Mouse (Mus musculus) hindbrain, embryonic 12.5 days (tissue): ENCODE measurements around the gene Nrxn1. TPM values are rescaled to one million over a fixed set of nuclear protein-coding genes. Genes with fewer than 3 reads are reported as not detected.

Experiments used
- ATAC-seq: fragments of 200-750 bp; cut with Nextera tagmentation; 2 replicates; pipeline ENCODE4 v1.8.0; 2017; ENCODE audit warnings: moderate TSS enrichment; ENCODE audit not compliant: low FRiP score
- H3K27ac ChIP-seq: fragments of 300-500 bp; sonication (generic); 2 replicates; pipeline ENCODE4 v1.5.1; 2016; ENCODE audit warnings: mild to moderate bottlenecking
- H3K27me3 ChIP-seq: fragments of 300-500 bp; sonication (generic); 2 replicates; pipeline ENCODE4 v1.6.1; 2016; ENCODE audit warnings: mild to moderate bottlenecking
- H3K36me3 ChIP-seq: fragments of 300-500 bp; sonication (generic); 2 replicates; pipeline ENCODE4 v1.6.1; 2016; ENCODE audit warnings: mild to moderate bottlenecking
- H3K4me1 ChIP-seq: fragments of 300-500 bp; sonication (generic); 2 replicates; pipeline ENCODE4 v1.6.1; 2016
- H3K4me2 ChIP-seq: fragments of 300-500 bp; sonication (generic); replicated peaks from 2 replicates; pipeline ENCODE4 v1.6.1; 2016; ENCODE audit warnings: mild to moderate bottlenecking
- H3K4me3 ChIP-seq: fragments of 300-500 bp; sonication (generic); 2 replicates; pipeline ENCODE4 v1.5.1; 2016; ENCODE audit warnings: mild to moderate bottlenecking
- H3K9ac ChIP-seq: fragments of 300-500 bp; sonication (generic); 2 replicates; pipeline ENCODE4 v1.6.1; 2016; ENCODE audit warnings: mild to moderate bottlenecking, moderate library complexity
- H3K9me3 ChIP-seq: fragments of 300-500 bp; sonication (generic); replicated peaks from 2 replicates; pipeline ENCODE4 v1.6.1; 2016; ENCODE audit warnings: mild to moderate bottlenecking
- WGBS: fragments of 180-500 bp; shearing (Covaris S2); methylation state at CpG from one replicate; pipeline ENCODE4 v1.1.7; 2016; 5-methylcytosine and 5-hydroxymethylcytosine counted together
- polyA plus RNA-seq: library from polyadenylated mRNA; unstranded; fragments of >200 nt; fragmentation: Nextera tagmentation; extraction: Ambion mirVana; gene quantifications from 2 replicates; pipeline ENCODE4 v1.2.1, GENCODE M21; 2016

Gene Nrxn1
- polyA plus RNA-seq, 1 experiment from 2014 or later, result 48.8 TPM

GRCm38 (mm10) chr17:90362169-90362568 is 730.7 kb downstream of the Nrxn1 start:
- H3K36me3 ChIP-seq, result no peaks in the 10 kb centered on the region
- H3K4me2 ChIP-seq, result no peak overlapping the region
- no peaks in the 10 kb centered on the region for H3K4me1 ChIP-seq
- H3K9me3 ChIP-seq, result no peaks in the 10 kb centered on the region
- H3K27me3 ChIP-seq, result no peaks in the 10 kb centered on the region
- no peak overlapping the region for H3K27ac ChIP-seq
- H3K4me3 ChIP-seq, result no peak overlapping the region
- H3K9ac ChIP-seq, result no peak overlapping the region
- WGBS, result 87% methylated on average over 4 of the region's 4 CpGs
- no peak for ATAC-seq

- H3K27ac ChIP-seq, result no peak overlapping the region
- no peaks in the 10 kb centered on the region for H3K36me3 ChIP-seq
- H3K9ac ChIP-seq, result no peak overlapping the region
- H3K27me3 ChIP-seq, result no peaks in the 10 kb centered on the region
- H3K4me1 ChIP-seq, result 0 out of 2 replicates have a peak, but pooled peaks cover 7% of the 10 kb centered on the region
- H3K4me3 ChIP-seq, result no peak overlapping the region
- H3K9me3 ChIP-seq, result no peaks in the 10 kb centered on the region
- WGBS, result 62% methylated on average over 5 of the region's 5 CpGs
- no peak for ATAC-seq
- no peak overlapping the region for H3K4me2 ChIP-seq
Observed at GRCm38 (mm10) chr17:90349385-90350095, 743.3 kb downstream of the Nrxn1 start.

GRCm38 (mm10) chr17:90346735-90347475 is 746.0 kb downstream of the Nrxn1 start:
- no peak overlapping the region for H3K4me3 ChIP-seq
- WGBS, result 62% methylated on average over 3 of the region's 3 CpGs
- no peaks in the 10 kb centered on the region for H3K9me3 ChIP-seq
- H3K27ac ChIP-seq, result no peak overlapping the region
- no peak overlapping the region for H3K4me2 ChIP-seq
- H3K4me1 ChIP-seq, result 0 out of 2 replicates have a peak, but pooled peaks cover 7% of the 10 kb centered on the region
- no peaks in the 10 kb centered on the region for H3K36me3 ChIP-seq
- no peak overlapping the region for H3K9ac ChIP-seq
- ATAC-seq, result no peak
- no peaks in the 10 kb centered on the region for H3K27me3 ChIP-seq

- WGBS, result 84% methylated on average over 1 of the region's 1 CpGs
- H3K9ac ChIP-seq, result no peak overlapping the region
- no peak overlapping the region for H3K27ac ChIP-seq
- ATAC-seq, result no peak
- H3K9me3 ChIP-seq, result no peaks in the 10 kb centered on the region
- H3K4me1 ChIP-seq, result no peaks in the 10 kb centered on the region
- H3K4me2 ChIP-seq, result no peak overlapping the region
- H3K36me3 ChIP-seq, result no peaks in the 10 kb centered on the region
- H3K27me3 ChIP-seq, result no peaks in the 10 kb centered on the region
- no peak overlapping the region for H3K4me3 ChIP-seq
Observed at GRCm38 (mm10) chr17:90333445-90333844, 759.4 kb downstream of the Nrxn1 start.

- no peak for ATAC-seq
- Histone ChIP-seq H3K9me3 (no peaks in the 10 kb centered on the region), H3K4me3 (no peak overlapping the region), H3K36me3 (no peaks in the 10 kb centered on the region), H3K27me3 (no peaks in the 10 kb centered on the region), H3K9ac (no peak overlapping the region), H3K27ac (no peak overlapping the region), H3K4me1 (no peaks in the 10 kb centered on the region), H3K4me2 (no peak overlapping the region)
- WGBS, result 90% methylated on average over 6 of the region's 6 CpGs
Observed at GRCm38 (mm10) chr17:90323674-90324073, 769.2 kb downstream of the Nrxn1 start.

- H3K36me3 ChIP-seq, result no peaks in the 10 kb centered on the region
- no peak overlapping the region for H3K27ac ChIP-seq
- 63% methylated on average over 4 of the region's 4 CpGs for WGBS
- no peak overlapping the region for H3K4me2 ChIP-seq
- no peaks in the 10 kb centered on the region for H3K27me3 ChIP-seq
- no peaks in the 10 kb centered on the region for H3K9me3 ChIP-seq
- ATAC-seq, result no peak
- no peaks in the 10 kb centered on the region for H3K4me1 ChIP-seq
- no peak overlapping the region for H3K9ac ChIP-seq
- H3K4me3 ChIP-seq, result no peak overlapping the region
Observed at GRCm38 (mm10) chr17:90272225-90272624, 820.6 kb downstream of the Nrxn1 start.

- no peak for ATAC-seq
- WGBS, result 24% methylated on average over 4 of the region's 4 CpGs
- H3K36me3 ChIP-seq, result no peaks in the 10 kb centered on the region
- no peaks in the 10 kb centered on the region for H3K4me1 ChIP-seq
- no peak overlapping the region for H3K9ac ChIP-seq
- no peak overlapping the region for H3K27ac ChIP-seq
- H3K4me2 ChIP-seq, result no peak overlapping the region
- no peaks in the 10 kb centered on the region for H3K27me3 ChIP-seq
- H3K9me3 ChIP-seq, result no peaks in the 10 kb centered on the region
- no peak overlapping the region for H3K4me3 ChIP-seq
Observed at GRCm38 (mm10) chr17:90271165-90271564, 821.7 kb downstream of the Nrxn1 start.

- H3K36me3 ChIP-seq, result no peaks in the 10 kb centered on the region
- no peak overlapping the region for H3K9ac ChIP-seq
- no peaks in the 10 kb centered on the region for H3K27me3 ChIP-seq
- ATAC-seq, result no peak
- H3K27ac ChIP-seq, result no peak overlapping the region
- H3K4me3 ChIP-seq, result no peak overlapping the region
- H3K4me2 ChIP-seq, result no peak overlapping the region
- 84% methylated on average over 2 of the region's 2 CpGs for WGBS
- H3K9me3 ChIP-seq, result no peaks in the 10 kb centered on the region
- H3K4me1 ChIP-seq, result no peaks in the 10 kb centered on the region
Observed at GRCm38 (mm10) chr17:90269143-90269542, 823.7 kb downstream of the Nrxn1 start.

- Histone ChIP-seq H3K9me3 (no peaks in the 10 kb centered on the region), H3K4me1 (peaks cover 12% of the 10 kb centered on the region), H3K36me3 (no peaks in the 10 kb centered on the region), H3K4me3 (no peak overlapping the region), H3K4me2 (no peak overlapping the region), H3K27me3 (no peaks in the 10 kb centered on the region), H3K27ac (peak overlapping the region; percentile 46; the same call in 1 of the 2 replicates), H3K9ac (no peak overlapping the region)
- 66% methylated on average over 5 of the region's 5 CpGs for WGBS
- ATAC-seq, result no peak
Observed at GRCm38 (mm10) chr17:90253451-90254131, 839.3 kb downstream of the Nrxn1 start.

GRCm38 (mm10) chr17:90252196-90252595 is 840.7 kb downstream of the Nrxn1 start:
- no peak overlapping the region for H3K4me3 ChIP-seq
- ATAC-seq, result 0 out of 2 replicates have a peak, but pooled peaks have one; percentile 38
- 90% methylated on average over 1 of the region's 1 CpGs for WGBS
- H3K36me3 ChIP-seq, result no peaks in the 10 kb centered on the region
- H3K9me3 ChIP-seq, result no peaks in the 10 kb centered on the region
- no peak overlapping the region; the same call in 1 of the 2 replicates for H3K27ac ChIP-seq
- H3K4me1 ChIP-seq, result peaks cover 12% of the 10 kb centered on the region
- no peaks in the 10 kb centered on the region for H3K27me3 ChIP-seq
- no peak overlapping the region for H3K9ac ChIP-seq
- no peak overlapping the region for H3K4me2 ChIP-seq

GRCm38 (mm10) chr17:90247071-90247849 is 845.6 kb downstream of the Nrxn1 start:
- ATAC-seq, result no peak
- H3K9ac ChIP-seq, result no peak overlapping the region
- H3K27ac ChIP-seq, result no peak overlapping the region
- H3K27me3 ChIP-seq, result no peaks in the 10 kb centered on the region
- 78% methylated on average over 7 of the region's 7 CpGs for WGBS
- no peaks in the 10 kb centered on the region for H3K9me3 ChIP-seq
- H3K4me2 ChIP-seq, result no peak overlapping the region
- H3K36me3 ChIP-seq, result no peaks in the 10 kb centered on the region
- H3K4me1 ChIP-seq, result peaks cover 6% of the 10 kb centered on the region; the same call in 1 of the 2 replicates
- no peak overlapping the region for H3K4me3 ChIP-seq

- no peak for ATAC-seq
- Histone ChIP-seq H3K4me3 (no peak overlapping the region), H3K36me3 (no peaks in the 10 kb centered on the region), H3K9ac (no peak overlapping the region), H3K9me3 (no peaks in the 10 kb centered on the region), H3K4me1 (0 out of 2 replicates have a peak, but pooled peaks cover under 1% of the 10 kb centered on the region), H3K27me3 (no peaks in the 10 kb centered on the region), H3K27ac (no peak overlapping the region), H3K4me2 (no peak overlapping the region)
- 53% methylated on average over 2 of the region's 2 CpGs for WGBS
Observed at GRCm38 (mm10) chr17:90244339-90244738, 848.5 kb downstream of the Nrxn1 start.
